Mouse (Mus musculus) layer of hippocampus, adult 9-10 months (tissue): ENCODE measurements around the gene Myh14.

ENCODE experiments used
- DNase-seq: peaks from one replicate; pipeline ENCODE4 v3.0.0; 2022; ENCODE audit warnings: low spot score

Gene Myh14

DNA sequence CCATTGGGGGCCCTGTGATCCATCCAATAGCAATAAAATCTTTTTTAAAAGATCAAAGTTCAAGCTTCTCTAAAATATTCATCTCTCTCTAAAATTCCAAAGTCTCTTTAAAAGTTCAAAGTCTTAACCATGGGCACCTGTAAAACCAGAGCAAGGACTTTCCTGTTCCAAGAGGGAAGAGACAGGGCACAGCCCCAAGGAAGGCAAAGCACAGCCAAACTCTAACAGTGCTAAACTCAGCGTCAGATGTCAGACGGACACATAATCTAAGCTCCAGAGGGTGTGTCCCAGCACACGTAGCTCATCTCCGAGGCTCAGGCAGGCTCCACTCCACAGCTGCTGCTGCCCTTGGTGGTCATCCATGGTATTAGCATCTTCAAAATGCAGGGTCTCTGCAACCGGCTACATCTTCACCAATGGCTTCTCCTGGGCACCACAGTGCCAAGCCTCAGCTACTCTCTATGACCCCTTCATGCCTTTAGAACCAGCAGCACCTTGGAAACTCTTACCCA, 94.3 kb downstream of the Myh14 start:
- no peak for DNase-seq

DNA sequence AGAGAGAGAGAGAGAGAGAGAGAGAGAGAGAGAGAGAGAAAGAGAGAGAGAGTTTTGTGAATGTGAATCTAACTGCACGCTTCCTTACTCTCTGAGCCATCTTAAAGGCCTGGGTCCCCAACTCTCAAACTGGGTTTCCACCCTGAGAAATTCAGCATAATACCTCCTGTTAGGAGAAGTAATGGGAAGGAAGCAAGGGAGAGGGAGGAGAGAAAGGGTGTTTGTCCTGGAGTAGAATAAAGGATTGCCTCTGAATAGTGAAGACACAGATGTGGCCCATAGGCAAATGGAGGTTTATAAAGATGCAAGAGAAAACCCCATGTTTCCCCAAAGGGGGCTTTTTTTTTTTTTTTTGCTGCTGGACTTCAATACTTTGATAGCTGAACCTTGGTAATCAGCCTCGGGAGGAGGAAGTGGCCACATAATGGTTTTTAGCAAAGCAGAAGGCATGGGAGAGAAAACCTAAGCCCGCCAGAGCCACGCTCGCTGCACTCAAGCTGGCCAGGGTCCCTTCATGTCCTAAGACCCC, 97.6 kb downstream of the Myh14 start:
- no peak for DNase-seq

DNA sequence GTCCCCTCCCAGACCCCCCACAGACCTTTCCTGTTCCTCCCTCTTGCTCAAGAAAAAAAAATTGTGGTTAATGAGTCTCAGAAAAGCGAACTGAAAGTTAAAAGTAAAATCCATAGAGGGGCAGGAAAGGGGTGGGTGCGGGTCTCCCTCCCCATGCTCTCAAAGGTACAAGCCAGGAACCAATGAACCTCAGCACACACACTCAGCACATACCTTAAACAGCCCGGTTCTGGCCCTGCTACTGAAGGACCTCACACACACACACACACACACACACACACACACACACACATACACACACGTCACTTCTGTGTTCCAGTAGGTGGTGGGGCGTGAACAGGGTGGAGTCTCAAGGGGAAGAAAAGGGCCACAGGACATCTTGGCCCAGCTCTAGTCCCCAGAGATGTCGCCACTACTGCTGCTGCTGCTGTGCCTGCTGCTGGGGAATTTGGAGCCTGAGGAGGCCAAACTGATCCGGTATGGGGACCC, 98.4 kb downstream of the Myh14 start, which contains the start of gene Napsa:
TSS of gene Napsa (plus strand) at position 168 of the 489 bp plus-strand sequence.
- no peak for DNase-seq

DNA sequence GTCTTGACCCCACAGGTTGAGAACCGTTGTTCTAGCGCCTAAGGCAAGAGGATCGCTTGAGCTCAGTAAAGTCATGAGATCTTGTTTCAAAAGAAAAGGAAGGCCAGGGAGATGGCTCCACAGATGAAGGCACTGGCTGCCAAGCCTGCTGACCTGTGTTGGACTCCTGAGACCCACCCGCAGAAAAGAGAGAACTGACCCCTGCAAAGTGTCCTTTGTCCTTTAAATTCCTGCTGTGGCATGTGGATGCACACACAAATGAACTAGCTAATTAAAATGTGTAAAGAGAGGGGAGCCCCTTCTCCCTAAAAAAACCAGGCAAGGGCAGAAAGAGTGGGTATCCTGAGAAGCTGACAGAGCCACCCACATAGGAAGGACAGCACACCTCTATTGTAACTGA, 98.8 kb downstream of the Myh14 start:
- DNase-seq, result no peak

DNA sequence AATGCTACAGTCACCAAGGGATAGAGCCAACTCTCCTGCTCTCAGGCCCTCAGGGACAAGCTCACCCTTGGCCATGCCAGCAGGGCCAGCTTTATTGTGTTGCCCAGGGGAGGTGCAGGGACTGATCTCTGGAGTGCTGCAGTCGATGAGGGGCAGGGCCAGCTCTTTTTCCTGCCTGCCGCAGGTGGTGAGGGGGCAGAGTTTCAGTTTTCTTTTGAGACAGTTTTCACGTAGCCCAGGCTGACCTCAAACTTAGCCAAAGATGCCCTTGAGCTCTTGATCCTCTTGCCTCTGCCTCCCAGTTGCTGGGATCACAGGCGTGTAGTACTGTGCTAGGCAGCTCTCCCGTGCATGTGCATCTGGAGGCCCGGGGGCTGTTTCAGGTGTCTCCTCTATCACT, 99.7 kb downstream of the Myh14 start:
- no peak for DNase-seq

DNA sequence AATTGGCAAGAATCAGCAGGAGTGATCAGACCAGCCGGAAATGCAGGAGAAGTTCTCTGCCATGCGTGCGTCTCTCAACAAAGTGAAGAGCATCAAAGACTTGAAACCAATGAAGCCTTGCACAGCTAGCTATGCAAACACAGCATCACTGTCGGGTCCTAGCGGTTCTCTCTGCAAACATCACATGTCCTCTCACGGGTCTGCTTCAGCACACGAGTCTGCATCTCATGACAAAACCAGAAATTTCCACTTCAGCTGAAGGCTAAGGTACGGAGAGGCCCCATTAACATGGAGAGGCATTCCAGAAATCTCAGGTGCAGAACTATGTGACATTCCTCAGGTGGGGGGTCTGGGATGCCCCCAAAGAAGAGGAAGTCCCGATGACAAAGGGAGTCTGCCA, 101.8 kb downstream of the Myh14 start:
- DNase-seq, result no peak

DNA sequence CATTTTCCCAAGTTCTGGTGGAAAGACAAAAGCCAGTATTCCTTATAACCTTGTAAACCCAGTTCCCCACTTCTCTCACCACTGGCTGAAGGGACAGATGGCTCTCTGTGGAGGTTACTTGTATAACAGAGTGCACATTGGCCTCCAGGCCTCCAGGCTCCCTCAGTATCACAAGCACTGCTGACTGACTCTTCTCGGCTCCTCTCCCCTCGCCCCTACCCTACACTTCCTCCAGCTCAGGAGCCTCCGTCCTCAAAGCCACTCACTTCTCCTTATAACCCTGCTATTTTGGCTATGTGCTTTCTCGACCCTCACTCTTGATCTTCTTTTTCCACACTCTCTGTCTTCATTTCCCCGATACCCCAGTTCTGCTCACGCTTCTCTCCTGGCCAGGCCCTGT, 105.2 kb downstream of the Myh14 start:
- DNase-seq, result no peak

DNA sequence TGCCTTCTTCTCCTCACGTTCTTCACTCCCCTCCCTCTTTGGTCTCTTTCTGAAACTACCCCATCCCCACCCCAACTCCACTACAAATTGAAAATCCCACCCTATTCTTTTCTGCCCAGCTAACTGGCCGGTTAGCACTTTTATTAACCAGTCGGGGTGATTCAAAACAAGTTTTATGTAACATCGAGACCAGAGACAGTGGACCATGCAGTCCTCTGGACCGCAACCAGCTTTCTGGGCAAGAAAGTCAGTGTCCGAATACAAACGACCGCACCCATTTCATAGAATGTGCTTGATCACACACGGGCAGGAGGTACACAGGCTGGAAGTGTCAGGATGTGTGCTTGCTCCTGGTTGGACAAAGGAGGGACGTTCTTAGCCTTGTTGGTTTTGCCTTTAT, 106.2 kb downstream of the Myh14 start:
- no peak for DNase-seq

DNA sequence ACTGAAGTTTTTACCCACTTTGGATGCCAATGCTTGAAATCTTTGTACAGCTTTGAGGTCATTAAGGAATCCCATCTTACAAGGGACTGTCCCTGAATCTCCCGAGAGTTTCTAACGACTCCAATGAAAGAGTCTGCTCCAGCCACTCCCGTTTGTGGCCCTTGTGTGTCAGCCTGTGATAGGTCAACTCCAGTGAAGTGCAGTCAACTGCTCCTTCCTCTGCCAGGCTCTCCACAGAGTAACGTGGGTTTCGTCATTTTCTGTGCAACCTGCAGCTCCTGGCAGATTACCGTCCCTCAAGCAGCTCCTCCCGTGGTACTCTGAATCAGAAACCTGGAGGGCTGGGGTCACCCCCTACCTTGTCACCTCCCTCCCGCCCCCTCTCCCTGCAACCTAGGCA, 107.4 kb downstream of the Myh14 start:
- no peak for DNase-seq

DNA sequence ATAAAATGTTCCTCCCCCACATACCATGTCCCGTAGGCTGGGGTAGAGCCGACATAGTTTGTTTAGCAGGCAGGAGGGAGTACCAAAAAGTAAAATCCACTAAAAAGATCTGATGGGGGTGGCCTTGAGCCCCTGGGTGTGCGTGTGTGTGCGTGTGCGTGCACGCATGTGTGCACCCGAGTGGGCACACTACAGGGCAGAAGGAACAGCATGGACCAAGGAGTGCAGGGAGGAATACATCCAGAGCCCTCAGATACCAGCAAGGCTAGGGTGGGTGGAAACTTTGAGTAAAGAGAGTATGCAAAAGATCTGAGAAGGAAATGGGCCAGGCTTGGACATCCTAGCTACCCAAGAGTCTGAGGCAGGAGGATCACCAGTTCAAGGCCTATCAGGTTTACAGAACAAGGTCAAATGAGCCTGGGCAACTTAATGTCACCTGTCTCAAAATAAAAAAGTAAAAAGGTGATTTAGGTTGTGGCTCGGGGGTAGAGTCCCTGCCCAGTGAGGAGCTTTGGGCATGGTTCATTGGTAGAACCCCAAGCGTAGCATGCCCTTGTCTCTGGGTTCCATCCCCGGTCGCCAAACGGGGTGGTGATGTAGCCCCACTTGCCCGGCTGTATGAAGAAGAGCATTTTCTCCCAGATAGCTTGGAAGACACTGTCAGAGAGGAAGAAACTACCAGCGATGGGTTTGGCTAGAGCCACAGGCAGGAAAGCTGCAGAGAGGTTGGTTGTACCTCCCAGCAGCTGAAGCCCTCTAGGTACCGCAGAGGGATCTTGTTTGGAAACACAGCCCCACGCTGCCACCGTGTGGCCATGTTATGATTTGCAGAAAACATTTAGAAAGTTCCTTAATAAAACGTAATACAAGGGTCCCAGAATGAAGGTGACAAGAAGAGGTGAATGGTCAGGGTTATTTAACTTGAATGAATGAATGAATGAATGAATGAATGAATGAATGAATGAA, 109.9 kb downstream of the Myh14 start:
- DNase-seq, result peak; percentile 71

DNA sequence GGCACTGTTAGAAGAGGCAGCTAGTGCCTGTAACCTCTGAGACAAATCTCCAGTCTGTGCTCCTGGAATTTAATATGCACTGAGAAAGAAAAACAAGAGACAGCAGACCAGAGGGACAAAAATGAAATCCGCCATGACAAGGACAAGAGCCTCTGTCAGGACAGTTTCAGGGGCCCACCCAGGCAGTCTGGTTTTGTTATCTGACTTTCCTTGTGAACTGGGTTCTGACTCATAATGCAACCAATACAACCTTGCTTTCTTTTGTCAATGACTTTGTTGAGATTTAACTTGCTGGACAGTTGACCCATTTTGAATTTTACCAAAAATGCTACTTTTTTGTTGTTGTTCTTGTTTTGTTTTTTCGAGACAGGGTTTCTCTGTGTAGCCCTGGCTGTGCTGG, 113.0 kb downstream of the Myh14 start:
- no peak for DNase-seq
